Mouse (Mus musculus) testis, adult 2 months (tissue): Measurements from ENCODE around the gene Bbs9.

Experiments used
- CTCF ChIP-seq: fragments of 200-500 bp; IDR thresholded peaks from 2 replicates; pipeline ENCODE4 v1.5.1; 2012; ENCODE audit warnings: low read depth, mild to moderate bottlenecking, inconsistent platforms, low read length, moderate library complexity; ENCODE audit not compliant: control insufficient read depth, insufficient read depth, insufficient replicate concordance
- POLR2A ChIP-seq: fragments of 200-500 bp; IDR thresholded peaks from 2 replicates; pipeline ENCODE4 v1.6.1; 2012; ENCODE audit warnings: low read depth, mild to moderate bottlenecking, inconsistent platforms, low read length, moderate library complexity; ENCODE audit not compliant: control insufficient read depth

- TF ChIP-seq CTCF (no peak), POLR2A (no peak)
Observed at GRCm38 (mm10) chr9:22645844-22646390, 170.4 kb downstream of the Bbs9 start.
